Comparison of ENCODE assay signal across 20 mouse cellular contexts in genomic region chr14:55551347-55551746, GRCm38 (mm10). TPM values are rescaled to one million over a fixed set of nuclear protein-coding genes. Genes with fewer than 3 reads are reported as not detected.
"Had no signal": no experiment of that assay in that cellular context is flagged by ENCODE, and none has a peak within 500 bp of the region (broad histone marks: within the 10 kb centered on the region; RNA-seq: fewer than 3 reads in every experiment).

No protein-coding gene starts in this region.

- ATAC-seq: midbrain, embryonic 16.5 days had no signal

- H3K9ac ChIP-seq: lung, embryonic 14.5 days; midbrain, embryonic 12.5 days; neural tube, embryonic 12.5 days had no signal

- H3K9me3 ChIP-seq: midbrain, embryonic 10.5 days; midbrain, embryonic 12.5 days; neural tube, embryonic 12.5 days had no signal

- DNase-seq: lung, adult 18-20 months; lung, embryonic 14.5 days; lung, postnatal 10 days; lung, postnatal 4 days; midbrain, embryonic 14.5 days; right cerebral cortex, postnatal 14 days; thymus, adult 18-20 months; thymus, postnatal 14 days; thymus, postnatal 36 days had no signal

- H3K27ac ChIP-seq: midbrain, embryonic 10.5 days; midbrain, embryonic 12.5 days; neural tube, embryonic 12.5 days had no signal

- H3K4me2 ChIP-seq: lung, embryonic 14.5 days; midbrain, embryonic 12.5 days; neural tube, embryonic 12.5 days had no signal

- H3K4me3 ChIP-seq: midbrain, embryonic 10.5 days; midbrain, embryonic 12.5 days; neural tube, embryonic 12.5 days had no signal

- H3K27me3 ChIP-seq: midbrain, embryonic 12.5 days; neural tube, embryonic 12.5 days had no signal

- H3K4me1 ChIP-seq: midbrain, embryonic 12.5 days; neural tube, embryonic 12.5 days had no signal

RNA-seq across cellular contexts. Expression of gene A730061H03Rik, which starts 8.9 kb away (rescaled TPM):
- polyA plus RNA-seq: midbrain, embryonic 12.5 days; neural tube, embryonic 12.5 days had no signal

RNA-seq across cellular contexts. Expression of gene Fitm1, which starts 24.1 kb away (rescaled TPM):
- total RNA-seq: megakaryocyte-erythroid progenitor cell, adult 5-6 weeks; neutrophil, adult 5-6 weeks had no signal
- polyA plus RNA-seq: midbrain, embryonic 12.5 days; midbrain, embryonic 14.5 days; midbrain, embryonic 16.5 days had no signal

RNA-seq across cellular contexts. Expression of gene Nrl, which starts 26.6 kb away (rescaled TPM):
- total RNA-seq: megakaryocyte, adult 5-6 weeks; megakaryocyte-erythroid progenitor cell, adult 5-6 weeks; neutrophil, adult 5-6 weeks had no signal
- polyA plus RNA-seq: liver, embryonic 16.5 days; lung, embryonic 14.5 days; lung, embryonic 16.5 days; midbrain, embryonic 10.5 days; midbrain, embryonic 12.5 days; midbrain, embryonic 14.5 days; stomach, embryonic 14.5 days; stomach, embryonic 16.5 days had no signal
